In genomic region chr9:20814521-20815272, GRCm38 (mm10) we compare ENCODE assay signal across 8 mouse cellular contexts. TPM values are rescaled to one million over a fixed set of nuclear protein-coding genes. Genes with fewer than 3 reads are reported as not detected.
A peak's percentile ranks its signal among the peaks of the same experiment; 100 is the strongest.
DNase-seq lines count a peak whose midpoint lies in the region; ATAC-seq lines count a peak whose summit lies in the region.

Col5a3 (minus strand) TSS chr9:20815067.

- no peaks in the 10 kb centered on the region for H3K9me3 ChIP-seq in forebrain, embryonic 11.5 days (ENCODE audit: control insufficient read depth, low read length)
- no peaks in the 10 kb centered on the region for H3K9me3 ChIP-seq in heart, embryonic 16.5 days (replicated peaks; ENCODE audit: control insufficient read depth, low read length)
- H3K9me3 ChIP-seq in midbrain, embryonic 13.5 days = no peaks in the 10 kb centered on the region

- H3K9ac ChIP-seq in forebrain, embryonic 11.5 days (ENCODE audit: low read length) = peak within 1 kb of the TSS; percentile 28; the same call in 1 of the 2 replicates
- H3K9ac ChIP-seq in heart, embryonic 16.5 days (ENCODE audit: low read length) = 0 out of 2 replicates have a peak within 1 kb of the TSS, but pooled peaks have one; percentile 13
- no peak within 1 kb of the TSS; the same call in 1 of the 2 replicates for H3K9ac ChIP-seq in midbrain, embryonic 13.5 days (replicated peaks)

- WGBS in forebrain, embryonic 11.5 days = 4% methylated on average over 29 of the region's 29 CpGs
- 6% methylated on average over 29 of the region's 29 CpGs for WGBS in heart, embryonic 16.5 days
- 4% methylated on average over 28 of the region's 29 CpGs for WGBS in midbrain, embryonic 13.5 days

- H3K4me2 ChIP-seq in forebrain, embryonic 11.5 days (ENCODE audit: low read depth, low read length, severe bottlenecking) = peak within 1 kb of the TSS; percentile 46
- H3K4me2 ChIP-seq in heart, embryonic 16.5 days (ENCODE audit: low read depth, low read length) = peak within 1 kb of the TSS; percentile 45
- peak within 1 kb of the TSS; percentile 49 for H3K4me2 ChIP-seq in midbrain, embryonic 13.5 days (replicated peaks)

- H3K4me1 ChIP-seq in forebrain, embryonic 11.5 days (replicated peaks; ENCODE audit: control insufficient read depth, insufficient read depth, low read length) = peaks cover 8% of the 10 kb centered on the region; the same call in 1 of the 2 replicates
- H3K4me1 ChIP-seq in heart, embryonic 16.5 days (ENCODE audit: control insufficient read depth, insufficient read depth, low read length) = no peaks in the 10 kb centered on the region
- H3K4me1 ChIP-seq in midbrain, embryonic 13.5 days (replicated peaks) = peaks cover 13% of the 10 kb centered on the region

- no peak within 1 kb of the TSS for H3K27ac ChIP-seq in forebrain, embryonic 11.5 days (ENCODE audit: low read depth, low read length)
- no peak within 1 kb of the TSS for H3K27ac ChIP-seq in heart, embryonic 16.5 days (ENCODE audit: low read length)
- H3K27ac ChIP-seq in midbrain, embryonic 13.5 days = no peak within 1 kb of the TSS

- H3K27me3 ChIP-seq in forebrain, embryonic 11.5 days (ENCODE audit: control insufficient read depth, insufficient read depth, low read length) = 0 out of 2 replicates have a peak, but pooled peaks cover 2% of the 10 kb centered on the region
- peaks cover 23% of the 10 kb centered on the region for H3K27me3 ChIP-seq in heart, embryonic 16.5 days (ENCODE audit: control insufficient read depth, insufficient read depth, low read length)
- H3K27me3 ChIP-seq in midbrain, embryonic 13.5 days = peaks cover 17% of the 10 kb centered on the region

- peak within 1 kb of the TSS; percentile 15 for H3K4me3 ChIP-seq in forebrain, embryonic 11.5 days (ENCODE audit: low read depth, low read length)
- H3K4me3 ChIP-seq in heart, embryonic 16.5 days (ENCODE audit: low read length) = peak within 1 kb of the TSS; percentile 6; the same call in 1 of the 2 replicates
- peak within 1 kb of the TSS; percentile 20 for H3K4me3 ChIP-seq in midbrain, embryonic 13.5 days (replicated peaks)

- peak; percentile 14 for DNase-seq in kidney, adult 11 months
- DNase-seq in kidney, adult 9 months = no peak
- peak; percentile 75 for DNase-seq in forebrain, embryonic 11.5 days (ENCODE audit: low spot score)
- peak; percentile 73 to 86 for DNase-seq in kidney, postnatal 4 days
- DNase-seq in urinary bladder, postnatal 25 days (ENCODE audit: low spot score) = peak; percentile 46
- DNase-seq in cerebellum, postnatal 36 days = no peak

- H3K36me3 ChIP-seq in forebrain, embryonic 11.5 days (ENCODE audit: control insufficient read depth, insufficient read depth, low read length) = no peaks in the 10 kb centered on the region
- H3K36me3 ChIP-seq in heart, embryonic 16.5 days (ENCODE audit: control insufficient read depth, insufficient read depth) = no peaks in the 10 kb centered on the region
- no peaks in the 10 kb centered on the region for H3K36me3 ChIP-seq in midbrain, embryonic 13.5 days

- ATAC-seq in forebrain, embryonic 11.5 days (replicated peaks; ENCODE audit: low FRiP score) = peak; percentile 83
- ATAC-seq in heart, embryonic 16.5 days (replicated peaks; ENCODE audit: extremely low read depth, insufficient read depth, low FRiP score) = peak; percentile 68
- peak; percentile 45; the same call in 1 of the 2 replicates for ATAC-seq in midbrain, embryonic 13.5 days

RNA-seq across cellular contexts. Expression of gene Col5a3, which starts in this region (rescaled TPM):
- polyA plus RNA-seq in forebrain, embryonic 11.5 days (2014; fragmentation: Nextera tagmentation; extraction: Ambion mirVana) = 0.52 and 0.59 TPM in 2 replicates
- polyA plus RNA-seq in heart, embryonic 16.5 days (2015; fragmentation: Nextera tagmentation; extraction: Ambion mirVana) = 1.9 and 2.1 TPM in 2 replicates
- polyA plus RNA-seq in midbrain, embryonic 13.5 days (2015; fragmentation: Nextera tagmentation; extraction: Ambion mirVana) = 0.32 and 0.35 TPM in 2 replicates

Comparison
In these comparisons a context has a peak if more than half of its experiments do, and no peak if none do; other contexts are left out.
1. DNase-seq: peak in kidney, adult 11 months (single experiment), kidney, postnatal 4 days (2 of 2) and urinary bladder, postnatal 25 days (single experiment); none in kidney, adult 9 months (single experiment) and cerebellum, postnatal 36 days (0 of 2).
2. Peak in DNase-seq, ATAC-seq, H3K4me3 ChIP-seq, H3K9ac ChIP-seq and H3K4me2 ChIP-seq in forebrain, embryonic 11.5 days; RNA of the gene not detected or under 1 TPM.
3. Peak in ATAC-seq, H3K4me3 ChIP-seq and H3K4me2 ChIP-seq in midbrain, embryonic 13.5 days; RNA of the gene not detected or under 1 TPM.
4. Peak in every context shown above with its lines, with median percentiles within 50 percentile points of each other: ATAC-seq, H3K4me2 ChIP-seq and H3K4me3 ChIP-seq.